Mouse (Mus musculus): ENCODE measurements around the gene Trappc5. TPM values are rescaled to one million over a fixed set of nuclear protein-coding genes. Genes with fewer than 3 reads are reported as not detected.

Trappc5 gene
- 27.6 and 28.4 TPM in 2 replicates for polyA plus RNA-seq (2014; fragmentation: Nextera tagmentation; extraction: Ambion mirVana)

- ATAC-seq (ENCODE audit: insufficient number of reproducible peaks, insufficient read depth, low FRiP score, low read depth) = peak; percentile 85
- H3K4me1 ChIP-seq (ENCODE audit: control insufficient read depth in 2 of 2, insufficient read depth in 2 of 2, low read length in 2 of 2) = peaks cover 2 to 15% of the 10 kb centered on the region in 2 experiments; a peak in 3 of 4 replicates
- H3K4me3 ChIP-seq (ENCODE audit: control insufficient read depth in 1 of 2, insufficient read depth in 1 of 2, low read depth in 1 of 2, low read length in 2 of 2) = peak within 1 kb of the TSS; percentile 91 to 98
- H3K36me3 ChIP-seq (ENCODE audit: control insufficient read depth, insufficient read depth, low read length) = peaks cover 28% of the 10 kb centered on the region
- H3K9me3 ChIP-seq (ENCODE audit: control insufficient read depth, low read length) = no peaks in the 10 kb centered on the region
- 1% methylated on average over 61 of the region's 61 CpGs for WGBS
- peak within 1 kb of the TSS; percentile 84 for H3K4me2 ChIP-seq (ENCODE audit: low read length)
- H3K9ac ChIP-seq (ENCODE audit: low read length) = peak within 1 kb of the TSS; percentile 97
- H3K27me3 ChIP-seq (ENCODE audit: control insufficient read depth, insufficient read depth, low read length) = no peaks in the 10 kb centered on the region
- peak within 1 kb of the TSS; percentile 86 to 94 for H3K27ac ChIP-seq (replicated peaks in 1 of 2; ENCODE audit: control insufficient read depth in 1 of 2, insufficient read depth in 1 of 2, low read depth in 2 of 2, low read length in 2 of 2)
Observed at GRCm38 (mm10) chr8:3676131-3676992, at the start of gene Trappc5. Trappc5 (plus strand) TSS chr8:3676299.

GRCm38 (mm10) chr8:3626971-3627370 is 49.1 kb upstream of the Trappc5 start:
- Histone ChIP-seq H3K4me2 (ENCODE audit: low read length) (no peak overlapping the region), H3K27ac (replicated peaks in 1 of 2; ENCODE audit: control insufficient read depth in 1 of 2, insufficient read depth in 1 of 2, low read depth in 2 of 2, low read length in 2 of 2) (no peak overlapping the region), H3K9me3 (ENCODE audit: control insufficient read depth, low read length) (no peaks in the 10 kb centered on the region), H3K36me3 (ENCODE audit: control insufficient read depth, insufficient read depth, low read length) (0 out of 2 replicates have a peak, but pooled peaks cover 3% of the 10 kb centered on the region), H3K4me3 (ENCODE audit: control insufficient read depth in 1 of 2, insufficient read depth in 1 of 2, low read depth in 1 of 2, low read length in 2 of 2) (no peak overlapping the region), H3K4me1 (ENCODE audit: control insufficient read depth in 2 of 2, insufficient read depth in 2 of 2, low read length in 2 of 2) (peaks cover 6 to 7% of the 10 kb centered on the region in 2 experiments; a peak in 3 of 4 replicates), H3K27me3 (ENCODE audit: control insufficient read depth, insufficient read depth, low read length) (peaks cover 10% of the 10 kb centered on the region; the same call in 1 of the 2 replicates), H3K9ac (ENCODE audit: low read length) (no peak overlapping the region)
- 42% methylated on average over 5 of the region's 5 CpGs for WGBS
- ATAC-seq (ENCODE audit: insufficient number of reproducible peaks, insufficient read depth, low FRiP score, low read depth) = no peak

- Histone ChIP-seq H3K36me3 (ENCODE audit: control insufficient read depth, insufficient read depth, low read length) (0 out of 2 replicates have a peak, but pooled peaks cover 3% of the 10 kb centered on the region), H3K9ac (ENCODE audit: low read length) (no peak overlapping the region), H3K27ac (replicated peaks in 1 of 2; ENCODE audit: control insufficient read depth in 1 of 2, insufficient read depth in 1 of 2, low read depth in 2 of 2, low read length in 2 of 2) (no peak overlapping the region), H3K27me3 (ENCODE audit: control insufficient read depth, insufficient read depth, low read length) (peaks cover 10% of the 10 kb centered on the region; the same call in 1 of the 2 replicates), H3K4me3 (ENCODE audit: control insufficient read depth in 1 of 2, insufficient read depth in 1 of 2, low read depth in 1 of 2, low read length in 2 of 2) (no peak overlapping the region), H3K4me2 (ENCODE audit: low read length) (no peak overlapping the region), H3K9me3 (ENCODE audit: control insufficient read depth, low read length) (no peaks in the 10 kb centered on the region), H3K4me1 (ENCODE audit: control insufficient read depth in 2 of 2, insufficient read depth in 2 of 2, low read length in 2 of 2) (peaks cover 5% of the 10 kb centered on the region in 2 experiments; a peak in 2 of 4 replicates)
- ATAC-seq (ENCODE audit: insufficient number of reproducible peaks, insufficient read depth, low FRiP score, low read depth) = no peak
- 20% methylated on average over 5 of the region's 5 CpGs for WGBS
Observed at GRCm38 (mm10) chr8:3628014-3628413, 48.1 kb upstream of the Trappc5 start.

- ATAC-seq (ENCODE audit: insufficient number of reproducible peaks, insufficient read depth, low FRiP score, low read depth) = peak; percentile 80
- Histone ChIP-seq H3K4me2 (ENCODE audit: low read length) (peak within 1 kb of the TSS; percentile 87), H3K27ac (replicated peaks in 1 of 2; ENCODE audit: control insufficient read depth in 1 of 2, insufficient read depth in 1 of 2, low read depth in 2 of 2, low read length in 2 of 2) (no peak within 1 kb of the TSS)
Observed at GRCm38 (mm10) chr8:3630647-3631477, 45.2 kb upstream of the Trappc5 start, which contains the start of gene Stxbp2. Stxbp2 (plus strand) TSS chr8:3630955.

GRCm38 (mm10) chr8:3631478-3631875 is 44.6 kb upstream of the Trappc5 start:
- peaks cover 5% of the 10 kb centered on the region in 2 experiments; a peak in 2 of 4 replicates for H3K4me1 ChIP-seq (ENCODE audit: control insufficient read depth in 2 of 2, insufficient read depth in 2 of 2, low read length in 2 of 2)
- H3K4me3 ChIP-seq (ENCODE audit: control insufficient read depth in 1 of 2, insufficient read depth in 1 of 2, low read depth in 1 of 2, low read length in 2 of 2) = peak overlapping the region; percentile 54 to 68
- peaks cover 10% of the 10 kb centered on the region; the same call in 1 of the 2 replicates for H3K27me3 ChIP-seq (ENCODE audit: control insufficient read depth, insufficient read depth, low read length)
- no peaks in the 10 kb centered on the region for H3K9me3 ChIP-seq (ENCODE audit: control insufficient read depth, low read length)
- H3K27ac ChIP-seq (replicated peaks in 1 of 2; ENCODE audit: control insufficient read depth in 1 of 2, insufficient read depth in 1 of 2, low read depth in 2 of 2, low read length in 2 of 2) = no peak overlapping the region
- H3K4me2 ChIP-seq (ENCODE audit: low read length) = peak overlapping the region; percentile 87
- 10% methylated on average over 8 of the region's 8 CpGs for WGBS
- 0 out of 2 replicates have a peak, but pooled peaks have one; percentile 6 for ATAC-seq (ENCODE audit: insufficient number of reproducible peaks, insufficient read depth, low FRiP score, low read depth)
- peak overlapping the region; percentile 73 for H3K9ac ChIP-seq (ENCODE audit: low read length)
- H3K36me3 ChIP-seq (ENCODE audit: control insufficient read depth, insufficient read depth, low read length) = peaks cover 22% of the 10 kb centered on the region

More at GRCm38 (mm10) chr8:3630647-3631477, 45.2 kb upstream of the Trappc5 start, which contains the start of gene Stxbp2:
- Histone ChIP-seq H3K36me3 (ENCODE audit: control insufficient read depth, insufficient read depth, low read length) (peaks cover 16% of the 10 kb centered on the region), H3K27me3 (ENCODE audit: control insufficient read depth, insufficient read depth, low read length) (peaks cover 10% of the 10 kb centered on the region; the same call in 1 of the 2 replicates), H3K4me3 (ENCODE audit: control insufficient read depth in 1 of 2, insufficient read depth in 1 of 2, low read depth in 1 of 2, low read length in 2 of 2) (peak within 1 kb of the TSS; percentile 54 to 68), H3K9ac (ENCODE audit: low read length) (peak within 1 kb of the TSS; percentile 73), H3K4me1 (ENCODE audit: control insufficient read depth in 2 of 2, insufficient read depth in 2 of 2, low read length in 2 of 2) (peaks cover 5% of the 10 kb centered on the region in 2 experiments; a peak in 2 of 4 replicates), H3K9me3 (ENCODE audit: control insufficient read depth, low read length) (no peaks in the 10 kb centered on the region)
- 4% methylated on average over 47 of the region's 47 CpGs for WGBS

GRCm38 (mm10) chr8:3645804-3646203 is 30.3 kb upstream of the Trappc5 start:
- H3K36me3 ChIP-seq (ENCODE audit: control insufficient read depth, insufficient read depth, low read length) = peaks cover 8% of the 10 kb centered on the region; the same call in 1 of the 2 replicates
- H3K4me2 ChIP-seq (ENCODE audit: low read length) = no peak overlapping the region
- no peak overlapping the region for H3K9ac ChIP-seq (ENCODE audit: low read length)
- H3K4me3 ChIP-seq (ENCODE audit: control insufficient read depth in 1 of 2, insufficient read depth in 1 of 2, low read depth in 1 of 2, low read length in 2 of 2) = no peak overlapping the region
- H3K27ac ChIP-seq (replicated peaks in 1 of 2; ENCODE audit: control insufficient read depth in 1 of 2, insufficient read depth in 1 of 2, low read depth in 2 of 2, low read length in 2 of 2) = no peak overlapping the region
- no peaks in the 10 kb centered on the region for H3K9me3 ChIP-seq (ENCODE audit: control insufficient read depth, low read length)
- no peaks in the 10 kb centered on the region for H3K27me3 ChIP-seq (ENCODE audit: control insufficient read depth, insufficient read depth, low read length)
- H3K4me1 ChIP-seq (ENCODE audit: control insufficient read depth in 2 of 2, insufficient read depth in 2 of 2, low read length in 2 of 2) = no peaks in the 10 kb centered on the region
- 23% methylated on average over 5 of the region's 5 CpGs for WGBS
- no peak for ATAC-seq (ENCODE audit: insufficient number of reproducible peaks, insufficient read depth, low FRiP score, low read depth)
